Mouse (Mus musculus): ENCODE results near the gene Neurl3. TPM values are rescaled to one million over a fixed set of nuclear protein-coding genes. Genes with fewer than 3 reads are reported as not detected.

Gene Neurl3
- 1 to 10 TPM; 6.1 to 6.8 TPM for total RNA-seq (2021)
- long read RNA-seq, experiment 1, partial matches to known transcripts: 2 of 4 reads
- long read RNA-seq, experiment 1, other reads (novel, unspliced or antisense): 0 of 4 reads
- long read RNA-seq, experiment 2: 0 reads

DNA sequence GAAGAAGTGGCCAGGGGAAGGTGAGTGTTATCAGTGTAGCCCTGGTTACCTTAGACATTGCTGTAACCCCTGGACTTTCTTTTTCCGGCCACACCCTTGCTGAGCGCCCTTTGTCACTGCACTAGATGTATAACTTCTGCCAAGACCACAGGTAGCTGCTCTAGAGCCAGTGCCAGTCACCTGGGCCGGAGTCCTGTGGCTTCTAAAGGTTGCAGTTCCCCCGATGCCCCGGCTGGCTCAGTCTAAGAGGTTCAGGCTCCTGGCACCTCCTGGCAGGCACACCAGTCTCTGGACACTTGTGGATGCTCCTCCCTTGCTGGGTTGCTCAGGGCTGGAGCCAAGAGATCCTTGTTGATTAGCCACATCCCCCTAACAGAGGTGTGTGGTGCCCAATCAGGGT lies at the start of gene Neurl3:
Gene Neurl3 (minus strand): TSS at position 225 of the 400 bp plus-strand sequence.
- DNase-seq: no peak

DNA sequence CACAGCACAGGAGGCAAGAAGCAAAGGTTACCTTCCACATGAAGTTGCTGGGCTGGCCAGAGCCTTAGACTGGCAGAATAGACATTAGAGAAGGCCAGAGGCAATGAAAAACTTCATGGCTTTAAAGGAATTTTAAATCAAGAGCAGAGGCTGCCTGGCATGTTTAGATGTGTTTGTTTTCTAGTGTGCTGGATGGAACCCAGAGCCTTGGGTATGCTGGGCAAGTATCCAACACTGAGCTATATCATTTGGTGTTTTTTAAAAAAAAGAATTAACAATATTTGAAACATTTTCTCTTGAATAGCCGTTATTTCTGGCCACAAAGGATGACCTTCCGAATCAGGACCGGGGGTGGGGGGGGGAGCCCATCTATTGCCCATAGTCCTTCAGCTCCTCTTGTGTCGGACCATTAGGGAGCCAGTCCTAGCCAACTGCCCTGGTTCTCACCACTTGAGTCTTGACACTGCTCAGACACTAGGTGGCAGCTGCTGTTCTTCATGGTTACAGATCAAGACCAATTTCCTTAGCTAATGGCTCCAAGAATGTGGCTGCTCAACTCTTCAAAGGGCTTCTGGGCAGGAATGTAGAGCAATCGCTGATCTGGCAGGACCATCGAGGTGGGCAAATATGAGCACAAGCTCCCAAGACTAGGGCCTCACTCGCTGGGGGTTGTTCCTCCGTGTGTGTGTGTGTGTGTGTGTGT lies 49.4 kb upstream of the Neurl3 start:
- DNase-seq: peak; percentile 54 to 67

DNA sequence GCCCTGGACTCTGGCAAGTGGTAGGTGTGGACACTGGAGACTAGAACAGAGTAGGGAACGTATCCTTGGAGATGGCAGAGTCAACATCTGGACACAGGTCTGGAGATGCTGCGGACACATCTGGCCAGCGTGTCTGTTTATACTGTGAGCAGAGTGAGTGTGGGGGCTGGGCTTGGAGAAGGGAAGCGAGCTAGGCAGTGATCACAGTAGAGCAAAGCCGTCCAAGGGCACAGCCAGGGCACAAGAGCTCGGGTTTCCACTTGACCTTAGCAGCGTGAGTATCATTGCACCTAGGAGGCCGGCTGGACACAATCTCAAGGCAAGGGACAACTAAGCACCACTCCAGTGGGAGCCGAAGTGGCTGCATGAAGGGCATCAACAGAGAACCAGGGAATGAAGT lies 48.6 kb upstream of the Neurl3 start:
- no peak for DNase-seq

DNA sequence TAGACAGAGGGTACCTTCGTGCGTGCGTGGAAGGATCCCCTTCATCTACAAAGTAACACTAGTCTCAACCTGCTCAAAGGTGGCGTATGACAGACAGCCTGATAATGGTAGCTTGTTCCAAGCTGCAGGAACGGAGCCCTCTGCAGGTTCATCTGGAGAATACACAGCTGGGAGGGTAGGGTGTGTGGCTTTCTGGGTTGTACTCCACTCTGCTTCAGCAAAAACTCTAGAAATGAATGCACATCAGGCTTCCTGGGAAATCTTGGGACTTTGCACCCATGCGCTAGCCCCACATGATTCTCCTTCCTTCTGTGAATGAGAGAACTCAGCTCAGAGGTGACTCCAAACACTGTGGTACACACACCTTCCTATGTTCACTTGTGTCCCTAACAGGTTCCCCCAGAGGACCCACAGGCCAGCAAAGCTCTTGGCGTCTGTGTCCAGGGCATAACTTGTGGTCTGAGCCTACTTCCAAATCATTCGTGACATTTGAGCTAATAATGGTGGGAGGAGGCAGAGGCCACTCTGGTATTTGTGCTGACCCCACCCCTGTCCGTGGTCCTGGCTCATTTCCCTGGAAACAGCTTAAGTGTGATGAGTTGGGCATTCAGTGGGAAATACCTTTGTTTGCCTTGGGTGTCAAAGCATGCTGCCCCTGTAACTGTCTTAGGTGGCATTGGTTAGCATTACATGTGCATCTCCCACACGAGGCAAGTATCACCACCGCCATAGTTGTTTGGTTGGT lies 47.5 kb upstream of the Neurl3 start:
- DNase-seq: no peak

DNA sequence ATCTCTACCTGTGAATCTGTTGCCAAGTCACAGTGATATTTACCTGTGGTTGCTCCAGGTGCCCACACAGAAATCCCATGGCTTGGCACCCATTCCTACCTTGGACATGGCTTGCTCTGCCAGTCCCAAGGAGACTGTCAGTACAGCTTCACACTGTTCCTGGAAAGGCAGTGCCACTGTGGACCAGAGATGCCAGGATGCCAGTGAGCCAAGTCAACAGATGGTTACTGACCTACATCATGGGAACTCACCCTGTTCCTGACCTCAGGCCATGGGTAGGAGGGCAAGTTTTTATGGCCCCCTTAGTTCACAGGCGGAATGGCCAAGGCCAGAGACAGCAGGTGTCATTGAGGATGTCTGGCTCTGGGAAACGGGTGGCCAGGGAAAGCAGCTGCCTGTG lies 46.7 kb upstream of the Neurl3 start:
- no peak for DNase-seq

DNA sequence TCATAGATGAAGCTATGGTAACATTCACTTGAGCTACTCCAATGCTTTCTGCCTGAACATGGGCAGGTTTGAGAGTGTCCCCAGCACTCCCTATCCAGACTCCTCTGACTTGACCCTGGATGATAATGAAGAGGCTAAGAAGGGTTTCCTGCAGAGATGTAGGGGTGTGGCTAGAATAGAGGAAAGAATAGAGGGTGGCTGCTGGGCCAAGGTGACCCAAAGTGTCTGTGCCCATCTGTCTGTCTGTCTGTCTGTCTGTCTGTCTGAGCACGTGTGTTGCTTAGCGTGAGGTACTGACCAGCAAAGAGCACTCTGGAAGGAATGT lies 41.3 kb upstream of the Neurl3 start:
- DNase-seq: no peak

DNA sequence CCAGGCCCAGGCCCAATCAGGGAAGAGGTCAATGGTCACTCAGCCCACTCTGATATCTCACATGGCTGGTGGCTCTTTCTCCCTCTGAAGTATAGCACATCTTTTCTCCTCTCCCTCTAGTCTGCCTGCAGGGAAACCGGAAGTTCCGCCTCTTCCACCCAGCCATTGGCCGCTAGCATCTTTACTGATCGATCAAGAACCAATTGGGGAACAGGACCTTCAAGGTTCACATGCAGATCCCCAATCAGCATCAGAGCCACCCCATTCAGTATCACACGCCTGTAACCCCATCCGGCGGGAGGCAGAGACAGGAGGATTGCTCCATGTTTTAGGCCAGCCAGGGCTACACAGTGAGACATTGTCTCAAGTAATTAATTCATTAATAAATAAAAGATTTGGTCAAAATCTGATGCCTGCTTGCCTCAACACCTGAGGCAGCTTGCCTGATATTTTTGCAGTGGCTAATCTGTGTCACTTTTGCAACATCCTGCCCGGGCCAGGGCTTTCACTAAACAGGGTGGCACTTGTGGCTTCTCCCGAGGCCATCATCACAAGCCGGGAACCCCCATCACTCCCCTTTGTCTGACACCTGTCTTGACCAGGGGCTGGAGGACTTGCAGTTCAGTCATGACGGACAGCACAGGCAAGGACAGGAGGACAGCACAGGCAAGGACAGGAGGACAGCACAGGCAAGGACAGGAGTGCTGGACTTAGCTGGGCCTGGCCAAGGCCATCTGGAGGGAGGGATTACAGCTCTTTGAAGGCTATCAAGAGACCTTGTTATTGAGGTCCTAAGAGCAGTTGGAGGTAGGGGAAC lies 40.7 kb upstream of the Neurl3 start:
- DNase-seq: peak; percentile 52 to 59

DNA sequence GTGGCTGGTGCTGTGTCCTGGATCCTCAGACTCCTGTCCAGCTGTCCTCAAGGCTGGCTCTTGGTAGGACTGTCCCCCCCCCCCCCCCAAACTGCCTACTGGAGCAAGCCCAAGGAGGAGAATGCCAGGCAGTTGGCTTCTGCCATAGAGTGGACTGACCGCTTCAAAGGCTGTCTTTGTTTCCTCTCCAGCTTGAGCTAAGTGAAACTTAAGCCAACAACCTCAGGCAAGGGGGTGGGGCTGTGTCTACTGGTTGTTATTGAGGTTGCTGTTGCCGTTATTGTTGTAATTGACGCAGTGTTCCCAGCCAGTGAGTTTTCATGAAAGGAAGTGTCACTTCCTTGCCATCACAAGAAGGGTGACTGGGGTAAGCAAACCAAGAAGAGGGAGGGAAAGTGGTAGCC lies 35.0 kb upstream of the Neurl3 start:
- DNase-seq: no peak

DNA sequence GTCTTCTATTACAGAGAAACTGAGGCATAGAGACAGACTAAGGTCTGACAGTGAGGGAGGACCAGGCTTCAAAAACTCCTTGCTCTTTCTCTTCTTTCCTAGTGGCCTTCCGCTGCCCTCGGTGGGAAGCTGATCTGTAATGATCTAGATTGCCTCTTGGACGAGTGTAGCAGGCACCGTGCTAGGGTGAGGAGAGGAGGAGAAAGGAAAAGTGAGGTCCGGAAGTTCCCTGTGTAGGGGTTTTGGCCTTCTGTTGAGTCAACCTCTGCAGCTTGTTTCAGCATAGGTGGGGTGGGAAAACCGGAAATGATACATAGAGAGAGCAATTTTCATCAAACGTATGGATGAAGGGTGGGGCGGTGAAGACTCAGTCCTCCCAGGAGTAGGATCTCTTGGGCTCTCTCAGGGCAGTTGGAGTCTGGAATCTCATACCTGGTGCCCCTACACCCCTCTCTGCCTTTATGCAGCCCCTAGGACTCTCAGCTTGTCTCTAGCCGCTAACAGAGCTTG lies 34.5 kb upstream of the Neurl3 start:
- no peak for DNase-seq

DNA sequence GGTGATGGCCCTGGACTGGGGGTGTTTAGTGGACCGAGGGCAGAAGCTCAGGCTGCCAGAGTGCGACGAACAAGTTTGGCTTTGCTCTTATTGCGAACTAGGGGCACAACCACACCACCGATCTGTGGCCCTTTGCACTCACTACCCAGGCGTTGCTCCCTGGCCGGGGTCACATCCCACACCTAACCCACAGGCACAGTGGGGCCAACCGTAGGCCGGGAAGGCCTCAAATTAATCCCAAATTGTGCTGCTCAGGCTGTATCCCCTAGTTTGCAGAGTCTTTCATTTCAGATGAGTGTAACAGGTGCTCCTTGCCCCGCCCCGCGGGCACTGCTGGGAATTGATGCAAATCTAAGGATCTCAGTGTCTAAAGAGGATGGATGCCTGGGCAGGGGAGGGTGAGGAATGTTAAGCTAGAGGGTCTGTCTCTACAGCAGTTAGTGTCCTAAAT lies 34.0 kb upstream of the Neurl3 start:
- DNase-seq: no peak

DNA sequence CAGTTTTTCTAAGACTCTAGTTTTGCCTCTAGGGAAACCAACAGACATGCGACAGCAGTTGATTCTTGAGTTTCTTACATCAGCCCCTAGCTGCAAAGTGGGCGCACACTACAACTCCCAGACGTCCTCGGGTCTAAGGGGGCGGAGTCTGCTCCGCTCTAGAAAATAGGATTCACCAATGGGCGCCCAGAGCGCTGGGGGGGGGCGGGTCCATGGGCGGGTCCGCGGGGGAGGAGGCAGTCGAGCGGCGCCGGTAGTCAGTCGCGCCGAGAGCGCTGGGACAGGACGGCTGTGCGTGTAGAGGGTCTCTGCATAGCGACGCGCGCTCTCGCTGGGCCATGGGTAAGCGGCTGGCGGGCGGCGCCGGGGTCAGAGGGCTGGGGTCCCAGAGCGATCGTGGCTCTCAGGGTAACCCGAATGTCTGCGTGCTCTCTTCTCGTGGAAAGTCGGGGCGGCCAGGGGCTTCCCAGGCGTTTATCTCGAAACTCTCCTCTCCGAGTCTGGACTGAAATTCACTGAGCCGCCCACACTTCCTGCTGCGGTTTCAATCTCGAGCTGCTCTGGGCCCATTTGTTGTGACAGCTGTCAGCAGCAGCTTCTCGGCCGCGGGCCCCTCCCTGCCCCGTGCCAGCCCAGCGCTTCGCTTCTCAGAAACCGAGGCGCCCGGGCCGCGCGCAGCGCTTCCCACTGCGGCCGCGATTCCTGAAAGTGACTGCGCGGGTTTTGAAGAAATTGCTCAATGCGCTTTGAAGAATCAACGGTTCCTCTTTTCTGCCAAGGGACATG lies 33.2 kb upstream of the Neurl3 start, which contains the start of gene Arid5a:
Gene Arid5a (plus strand): TSS at position 239 of the 786 bp plus-strand sequence.
- peak; percentile 88 to 92 for DNase-seq

DNA sequence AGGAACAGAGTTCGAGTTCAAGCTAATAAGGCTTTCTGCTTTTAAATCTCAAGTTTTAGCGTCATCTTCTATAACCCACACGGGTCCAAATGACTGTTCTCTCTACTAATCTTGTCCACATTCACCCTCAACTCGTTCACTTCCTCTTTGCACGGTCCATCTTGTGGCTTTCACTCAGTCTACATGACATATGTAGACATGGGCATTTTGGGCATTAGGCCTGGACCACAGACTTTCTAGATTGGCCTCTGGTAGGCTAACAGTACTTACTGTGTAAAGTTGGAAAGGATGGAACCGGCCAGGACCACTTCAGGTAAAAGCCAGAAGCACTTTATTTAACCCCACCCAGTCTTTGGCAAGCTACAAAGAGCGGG lies 32.6 kb upstream of the Neurl3 start:
- no peak for DNase-seq

DNA sequence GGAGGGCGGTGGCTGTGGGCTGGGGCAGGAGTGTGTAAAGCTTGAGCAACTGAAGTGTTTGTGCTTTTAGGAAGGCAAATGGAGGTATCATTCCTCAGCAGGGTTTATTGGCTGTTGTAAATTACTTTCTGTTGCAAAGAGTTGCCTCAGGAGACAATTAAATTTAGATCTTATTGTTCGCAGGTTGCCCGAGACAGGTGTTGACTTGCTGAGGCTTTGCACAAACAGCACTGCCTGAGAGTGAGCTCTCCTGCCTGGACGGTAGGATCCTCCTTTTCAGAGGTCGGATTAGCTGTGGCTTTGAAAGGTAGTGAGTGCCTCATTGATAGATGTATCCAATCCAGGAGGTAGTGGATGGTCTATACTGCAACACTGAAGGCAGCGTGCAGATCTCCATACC lies 31.6 kb upstream of the Neurl3 start:
- DNase-seq: no peak

DNA sequence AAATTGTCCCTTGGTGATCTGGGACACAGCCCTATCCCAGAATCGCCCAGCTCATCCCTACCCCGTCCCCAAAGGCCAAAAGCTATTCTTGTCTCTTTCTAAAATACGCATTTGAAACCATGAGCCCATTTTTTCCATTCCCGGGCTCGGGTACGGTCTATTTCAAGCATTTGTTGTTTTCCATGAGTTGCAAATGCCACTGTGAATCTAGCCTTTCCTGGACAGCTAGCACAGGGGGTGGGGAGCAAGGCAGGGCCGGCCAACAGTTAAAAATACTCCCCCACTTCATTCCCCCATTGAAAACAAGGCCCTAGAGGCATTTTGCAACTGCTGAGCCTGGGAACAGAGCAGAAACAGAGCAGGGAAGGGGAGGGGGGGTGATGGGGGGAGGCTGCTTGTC lies 30.3 kb upstream of the Neurl3 start:
- DNase-seq: no peak

DNA sequence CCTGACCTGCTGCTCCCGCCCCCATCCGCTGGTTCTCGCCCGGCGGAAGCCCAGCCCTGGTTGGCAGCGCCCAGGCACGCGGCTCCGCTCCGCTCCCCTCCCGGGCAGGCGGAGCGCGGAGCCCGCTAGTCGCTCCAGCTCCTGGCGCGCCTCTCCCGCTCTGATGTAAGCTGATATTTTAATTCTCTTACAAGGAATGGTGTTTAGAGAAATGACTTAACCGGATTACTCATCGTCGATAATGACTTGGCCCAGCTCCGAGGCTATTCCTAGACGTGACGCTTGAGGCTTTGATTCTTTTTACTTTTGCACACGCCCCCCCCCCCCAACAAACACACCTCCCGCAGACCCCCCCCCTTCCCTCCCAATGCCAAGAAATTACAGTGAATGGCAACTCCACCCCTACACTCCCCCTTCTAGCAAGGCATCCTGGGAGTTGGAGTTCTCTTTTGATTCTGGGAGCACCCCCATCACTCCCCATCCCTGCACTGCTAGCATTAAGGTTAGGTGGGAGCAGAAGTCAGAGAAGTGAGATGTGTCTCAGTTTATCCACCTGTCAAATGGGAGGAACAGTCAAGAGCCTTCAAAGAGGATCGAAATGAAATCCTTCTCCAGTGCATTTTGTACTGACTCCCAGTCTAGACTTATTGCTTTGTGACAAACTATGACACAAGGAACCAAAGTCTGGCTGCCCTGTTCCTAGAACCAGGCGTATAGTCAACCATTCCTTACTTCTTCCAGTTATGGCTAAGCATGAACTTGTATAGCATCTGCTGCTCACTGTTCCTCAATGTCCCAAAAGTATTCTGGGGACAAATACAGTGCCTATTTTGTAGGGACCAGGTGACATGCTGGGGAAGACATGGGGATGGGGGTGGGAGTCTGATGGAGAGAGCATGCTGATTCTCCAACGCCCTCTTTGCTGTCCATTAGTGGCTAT lies 29.2 kb upstream of the Neurl3 start:
- DNase-seq: peak; percentile 81 to 84

DNA sequence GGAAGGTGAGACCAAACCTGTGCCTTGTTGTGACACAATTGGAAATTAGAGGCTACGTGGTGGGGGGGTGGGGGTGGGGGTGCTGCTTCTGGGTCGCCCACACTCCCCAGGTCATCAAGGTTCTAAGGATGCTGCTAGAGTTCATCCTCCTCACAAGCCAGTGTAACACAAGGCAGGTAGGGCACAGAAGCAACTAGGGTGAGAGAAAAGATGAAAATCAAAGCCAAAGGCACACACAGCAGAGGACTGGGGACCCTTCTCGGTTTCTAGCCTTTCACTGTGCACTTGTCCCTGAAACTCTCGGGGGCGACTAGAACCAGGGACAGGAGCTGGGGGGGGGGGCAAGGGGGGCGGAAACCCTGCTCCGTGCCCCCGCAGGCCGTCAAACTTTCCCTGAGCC lies 28.5 kb upstream of the Neurl3 start:
- no peak for DNase-seq

DNA sequence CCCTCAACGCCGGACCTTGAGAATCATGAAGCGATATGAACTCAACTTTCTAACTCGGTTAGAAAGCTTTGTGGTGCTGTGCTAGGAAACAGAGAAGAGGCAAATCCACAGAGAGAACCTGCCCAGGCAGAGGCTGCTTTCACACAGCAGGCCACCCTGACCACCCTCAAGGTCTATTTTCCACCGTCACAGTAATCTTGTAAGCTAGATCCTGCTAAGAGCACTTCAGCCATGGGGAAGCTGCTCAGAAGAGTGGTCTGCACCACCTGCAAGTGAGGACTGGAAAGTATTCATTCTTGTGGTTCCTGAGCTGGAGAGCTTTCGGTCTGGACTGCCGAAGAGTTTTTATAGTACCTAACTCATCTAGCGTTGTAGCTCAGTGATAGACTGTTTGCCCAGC lies 27.8 kb upstream of the Neurl3 start:
- DNase-seq: no peak

DNA sequence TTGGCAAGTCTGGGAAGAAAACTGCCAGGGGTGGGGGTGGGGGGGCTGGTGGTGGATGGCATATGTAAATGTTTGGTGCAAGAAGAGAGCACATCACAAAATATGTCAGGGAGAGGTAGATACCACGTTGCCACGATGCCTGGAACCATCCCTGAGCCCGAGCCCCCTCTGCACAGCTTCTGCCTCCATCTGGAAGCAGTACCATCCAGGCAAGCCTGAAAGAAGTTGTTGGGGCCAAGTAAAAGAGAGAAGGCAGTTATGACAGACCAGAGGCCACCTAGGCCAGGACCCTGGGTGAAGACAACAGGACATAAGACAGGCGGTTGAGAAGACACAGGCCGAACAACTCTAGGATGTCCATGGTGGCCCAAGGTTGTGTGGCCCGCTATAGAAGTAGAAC lies 26.0 kb upstream of the Neurl3 start:
- no peak for DNase-seq

DNA sequence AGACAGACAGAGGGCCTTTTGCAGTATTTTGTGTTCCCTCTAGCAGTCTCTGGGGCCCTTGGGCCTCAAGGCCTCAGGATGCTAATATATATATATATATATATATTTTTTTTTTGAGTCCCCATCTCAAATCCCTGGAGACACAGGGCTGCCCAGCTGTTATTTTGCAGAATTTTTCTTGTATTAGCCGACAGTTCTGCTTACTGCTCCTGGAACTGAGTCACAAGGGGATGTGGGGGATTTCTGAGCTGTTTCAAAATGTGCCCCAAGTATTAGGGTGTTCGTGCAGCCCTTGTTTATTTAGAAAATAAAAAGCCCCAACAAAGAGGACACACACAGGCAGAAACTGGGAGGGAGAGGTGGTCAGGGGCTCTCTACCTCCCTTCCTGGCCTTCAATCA lies 25.2 kb upstream of the Neurl3 start:
- no peak for DNase-seq

DNA sequence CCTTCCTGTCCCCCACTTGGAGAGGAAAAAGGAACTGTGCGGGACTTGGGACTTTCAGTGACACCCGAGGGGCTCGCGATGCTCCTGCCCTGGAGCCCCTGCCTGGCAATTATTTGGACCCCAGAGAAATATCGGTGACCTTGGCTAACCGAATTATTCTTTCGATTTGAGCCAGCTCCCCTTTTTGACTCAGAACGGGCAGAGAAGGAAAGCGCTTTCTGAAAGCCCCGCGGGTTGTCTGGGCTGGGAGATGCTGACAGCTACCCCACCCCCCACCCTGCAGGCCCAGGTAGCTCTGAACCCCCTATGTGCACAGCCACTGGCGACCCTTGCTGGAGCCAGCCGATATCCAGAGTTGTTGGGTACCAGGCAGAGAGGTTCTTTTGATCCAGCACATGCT lies 24.6 kb upstream of the Neurl3 start:
- DNase-seq: no peak

DNA sequence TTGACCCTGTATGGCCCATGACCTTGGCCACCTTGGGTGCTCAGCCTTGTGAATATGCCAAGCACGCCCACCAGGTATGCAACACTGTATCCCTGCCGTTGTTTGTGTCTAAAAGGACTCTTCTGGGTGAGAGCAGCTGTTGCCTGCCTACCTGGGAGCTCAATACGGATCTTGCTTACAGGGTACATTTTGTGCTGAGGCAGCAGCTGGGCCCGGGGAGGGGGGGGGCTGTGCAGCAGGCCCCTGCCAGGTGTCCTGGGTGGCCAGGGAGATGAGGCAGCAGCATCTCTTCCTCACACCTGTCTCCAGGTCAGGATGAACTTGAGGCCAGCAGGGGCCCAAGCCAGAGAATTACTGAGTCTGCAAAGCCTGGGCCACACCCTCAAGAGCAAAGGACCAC lies 23.6 kb upstream of the Neurl3 start:
- no peak for DNase-seq
